Mouse (Mus musculus) erythroblast, embryonic 14.5 days (primary cell): ENCODE results near the gene Tmed9. TPM values are rescaled to one million over a fixed set of nuclear protein-coding genes. Genes with fewer than 3 reads are reported as not detected.
"Not testable (repeated sequence)": the region's sequence is repeated elsewhere in the genome, so short reads cannot be mapped to it uniquely, and the experiment has no call there.

Experiments
- H3K27me3 ChIP-seq: 2 replicates; pipeline ENCODE4 v1.6.1; 2012; ENCODE audit warnings: inconsistent platforms; ENCODE audit not compliant: control insufficient read depth
- H3K36me3 ChIP-seq: 2 replicates; pipeline ENCODE4 v1.6.1; 2012; ENCODE audit warnings: mild to moderate bottlenecking, inconsistent platforms; ENCODE audit not compliant: control insufficient read depth
- H3K4me1 ChIP-seq: 2 replicates; pipeline ENCODE4 v1.6.1; 2012; ENCODE audit warnings: inconsistent platforms; ENCODE audit not compliant: control insufficient read depth
- H3K4me3 ChIP-seq: replicated peaks from 2 replicates; pipeline ENCODE3; 2012; ENCODE audit warnings: moderate library complexity, mild to moderate bottlenecking, inconsistent platforms
- H3K9me3 ChIP-seq: 2 replicates; pipeline ENCODE4 v1.6.1; 2012; ENCODE audit warnings: low read length, inconsistent platforms, mixed read lengths; ENCODE audit not compliant: control insufficient read depth
- GATA1 ChIP-seq: IDR thresholded peaks from 2 replicates; pipeline ENCODE4 v1.6.1; 2012; ENCODE audit warnings: low read length, inconsistent platforms, mixed read lengths
- TAL1 ChIP-seq: IDR thresholded peaks from 3 replicates; pipeline ENCODE4 v1.6.1; 2012; ENCODE audit warnings: low read length, inconsistent platforms, mixed read lengths
- polyA plus RNA-seq: library from polyadenylated mRNA; stranded (reverse); fragments of >175 nt; gene quantifications from 2 replicates; pipeline ENCODE4 v1.2.3, GENCODE M21; 2012

Tmed9 gene
- polyA plus RNA-seq, 1 experiment, result 9.5 TPM

DNA sequence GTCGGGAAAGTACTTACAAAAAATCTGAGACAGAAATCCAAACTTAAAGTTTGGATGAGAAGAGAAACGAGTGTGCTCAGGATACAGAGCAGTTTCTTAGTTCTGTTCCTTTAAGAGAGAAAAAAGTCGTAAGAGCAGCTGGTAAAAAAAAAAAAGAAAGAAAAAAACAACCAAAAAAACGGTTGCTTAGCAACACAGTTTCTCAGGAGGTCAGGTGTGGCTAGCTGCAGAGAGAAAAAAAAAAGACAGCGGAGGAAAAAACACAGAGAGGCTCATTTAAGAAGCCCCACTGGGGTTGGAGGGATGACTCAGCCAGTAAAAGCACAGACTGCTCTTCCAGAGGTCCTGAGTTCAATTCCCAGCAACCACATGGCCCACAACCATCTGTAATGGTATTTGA, 789 bp downstream of the Tmed9 start:
- TF ChIP-seq GATA1, result no peak
- TF ChIP-seq TAL1, result no peak
- Histone ChIP-seq H3K4me3 (no peak overlapping the region), H3K9me3 (no peaks in the 10 kb centered on the region), H3K36me3 (no peaks in the 10 kb centered on the region), H3K4me1 (peaks cover 24% of the 10 kb centered on the region), H3K27me3 (no peaks in the 10 kb centered on the region)

- no peaks in the 10 kb centered on the region for H3K36me3 ChIP-seq
- TF ChIP-seq GATA1, result no peak
- TF ChIP-seq TAL1, result no peak
- H3K4me3 ChIP-seq, result no peak overlapping the region
- peaks cover 12% of the 10 kb centered on the region for H3K4me1 ChIP-seq
- no peaks in the 10 kb centered on the region for H3K9me3 ChIP-seq
- H3K27me3 ChIP-seq, result no peaks in the 10 kb centered on the region
Measured at GRCm38 (mm10) chr13:55575932-55576331, 2.4 kb downstream of the Tmed9 start.

DNA sequence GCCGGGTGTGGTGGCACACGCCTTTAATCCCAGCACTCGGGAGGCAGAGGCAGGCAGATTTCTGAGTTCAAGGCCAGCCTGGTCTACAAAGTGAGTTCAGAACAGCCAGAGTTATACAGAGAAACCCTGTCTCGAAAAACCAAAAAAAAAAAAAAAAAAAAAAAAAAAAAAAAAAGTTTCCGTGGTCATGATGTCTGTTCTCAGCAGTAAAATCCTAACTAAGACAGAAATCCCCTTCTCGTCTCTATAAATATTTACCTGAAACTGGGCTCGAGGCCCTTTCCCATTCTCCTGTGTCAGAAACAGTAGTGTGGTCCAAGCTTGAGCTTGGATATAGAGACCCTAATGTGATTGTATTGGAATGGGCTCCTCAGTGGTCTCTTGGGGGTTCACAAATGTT, 3.3 kb downstream of the Tmed9 start:
- H3K27me3 ChIP-seq, H3K36me3 ChIP-seq, H3K9me3 ChIP-seq, H3K4me1 ChIP-seq, H3K4me3 ChIP-seq: not testable (repeated sequence)

DNA sequence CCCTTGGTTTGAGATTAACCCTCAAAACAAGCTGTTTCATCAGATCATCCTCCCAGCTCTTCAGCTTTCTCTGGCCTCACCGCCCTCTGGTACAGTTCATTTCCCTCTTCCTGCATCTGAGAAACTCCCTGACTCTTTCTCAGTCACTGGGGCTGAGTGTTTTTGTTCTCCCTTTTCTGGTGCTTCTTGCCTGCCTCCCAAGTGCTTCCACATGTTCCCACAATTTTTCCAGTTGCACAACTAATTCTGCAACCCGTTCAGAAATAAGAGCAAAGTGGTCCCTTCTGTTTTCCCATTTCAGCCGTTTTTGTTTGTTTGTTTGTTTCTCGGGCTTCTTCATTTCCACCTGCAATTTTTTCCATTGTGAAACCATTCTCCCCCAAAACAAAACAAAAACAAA, 4.6 kb downstream of the Tmed9 start:
- Histone ChIP-seq H3K27me3 (no peaks in the 10 kb centered on the region; the same call in none of the 2 replicates), H3K36me3 (no peaks in the 10 kb centered on the region), H3K9me3 (no peaks in the 10 kb centered on the region), H3K4me1 (no peaks in the 10 kb centered on the region; the same call in 1 of the 2 replicates), H3K4me3 (no peak overlapping the region)
- TF ChIP-seq GATA1 (no peak), TAL1 (no peak)

DNA sequence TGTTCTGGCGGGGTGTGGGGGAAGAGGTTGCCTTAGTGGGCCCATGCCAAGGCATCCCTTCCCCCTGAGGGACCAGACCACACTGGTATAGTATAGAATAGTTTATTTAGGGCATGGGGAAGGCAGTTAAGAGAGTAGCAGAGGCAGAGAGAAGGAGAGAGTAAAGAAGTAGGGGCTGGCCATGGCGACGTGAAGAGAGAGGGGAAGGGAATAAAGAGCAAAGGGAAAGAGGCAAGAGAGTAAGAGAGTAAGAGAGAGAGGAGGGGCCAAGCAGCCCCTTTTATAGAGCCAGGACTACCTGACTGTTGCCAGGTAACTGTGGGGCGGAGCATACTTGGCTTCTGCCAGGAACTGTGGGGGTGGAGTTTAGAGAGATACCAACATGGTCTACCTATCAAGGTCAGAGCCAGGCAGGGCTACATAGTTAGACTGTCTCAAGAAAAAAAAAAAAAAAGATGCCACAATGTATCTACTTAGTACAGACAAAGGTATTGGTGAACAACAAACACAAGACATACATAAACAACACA, 18.5 kb downstream of the Tmed9 start:
- TF ChIP-seq GATA1 (no peak), TAL1 (no peak)
- Histone ChIP-seq H3K4me1 (peaks cover 29% of the 10 kb centered on the region), H3K36me3 (peaks cover 28% of the 10 kb centered on the region), H3K9me3 (no peaks in the 10 kb centered on the region), H3K27me3 (peaks cover 10% of the 10 kb centered on the region), H3K4me3 (no peak overlapping the region)

- no peaks in the 10 kb centered on the region for H3K9me3 ChIP-seq
- H3K36me3 ChIP-seq, result peaks cover 32% of the 10 kb centered on the region
- TF ChIP-seq GATA1 (no peak), TAL1 (no peak)
- peak overlapping the region; percentile 81 for H3K4me3 ChIP-seq
- H3K4me1 ChIP-seq, result peaks cover 29% of the 10 kb centered on the region
- peaks cover 10% of the 10 kb centered on the region for H3K27me3 ChIP-seq
Measured at GRCm38 (mm10) chr13:55592512-55593253, 19.2 kb downstream of the Tmed9 start.

GRCm38 (mm10) chr13:55593254-55593747, 19.8 kb downstream of the Tmed9 start:
- TF ChIP-seq TAL1 (no peak), GATA1 (no peak)

GRCm38 (mm10) chr13:55595375-55595774, 21.8 kb downstream of the Tmed9 start:
- H3K27me3 ChIP-seq, result peaks cover 2% of the 10 kb centered on the region; the same call in 1 of the 2 replicates
- no peak overlapping the region for H3K4me3 ChIP-seq
- TF ChIP-seq GATA1 (no peak), TAL1 (no peak)
- peaks cover 43% of the 10 kb centered on the region for H3K4me1 ChIP-seq
- no peaks in the 10 kb centered on the region for H3K9me3 ChIP-seq
- H3K36me3 ChIP-seq, result peaks cover 39% of the 10 kb centered on the region

More at GRCm38 (mm10) chr13:55593254-55593747, 19.8 kb downstream of the Tmed9 start:
- Histone ChIP-seq H3K4me3 (peak overlapping the region; percentile 81), H3K4me1 (peaks cover 29% of the 10 kb centered on the region), H3K9me3 (no peaks in the 10 kb centered on the region), H3K36me3 (peaks cover 37% of the 10 kb centered on the region), H3K27me3 (peaks cover 8% of the 10 kb centered on the region)

GRCm38 (mm10) chr13:55596802-55597201, 23.3 kb downstream of the Tmed9 start:
- Histone ChIP-seq H3K9me3 (no peaks in the 10 kb centered on the region), H3K27me3 (no peaks in the 10 kb centered on the region), H3K4me3 (no peak overlapping the region), H3K4me1 (peaks cover 53% of the 10 kb centered on the region), H3K36me3 (peaks cover 39% of the 10 kb centered on the region)
- no peak for TF ChIP-seq GATA1
- no peak for TF ChIP-seq TAL1
